Mouse (Mus musculus): ENCODE measurements around the gene Ube2f.

Gene Ube2f

GRCm38 (mm10) chr1:91237676-91238075 lies 12.4 kb upstream of the Ube2f start:
- no peak for DNase-seq (ENCODE audit: low spot score)

GRCm38 (mm10) chr1:91239112-91239511 lies 11.0 kb upstream of the Ube2f start:
- DNase-seq (ENCODE audit: low spot score), result peak; percentile 54

- no peak for DNase-seq (ENCODE audit: low spot score)
Measured at GRCm38 (mm10) chr1:91239800-91240199, 10.3 kb upstream of the Ube2f start.

- DNase-seq (ENCODE audit: low spot score), result no peak
Measured at GRCm38 (mm10) chr1:91240685-91241084, 9.4 kb upstream of the Ube2f start.

GRCm38 (mm10) chr1:91241249-91241648 lies 8.9 kb upstream of the Ube2f start:
- no peak for DNase-seq (ENCODE audit: low spot score)

- DNase-seq (ENCODE audit: low spot score), result no peak
Measured at GRCm38 (mm10) chr1:91248242-91248641, 1.9 kb upstream of the Ube2f start.

- no peak for DNase-seq (ENCODE audit: low spot score)
Measured at GRCm38 (mm10) chr1:91248970-91249369, 1.1 kb upstream of the Ube2f start.

GRCm38 (mm10) chr1:91250415-91251147 lies 477 bp downstream of the Ube2f start:
- no peak for DNase-seq (ENCODE audit: low spot score)

GRCm38 (mm10) chr1:91251148-91251650 lies 1.1 kb downstream of the Ube2f start:
- DNase-seq (ENCODE audit: low spot score), result no peak

GRCm38 (mm10) chr1:91251927-91252326 lies 1.8 kb downstream of the Ube2f start:
- no peak for DNase-seq (ENCODE audit: low spot score)

GRCm38 (mm10) chr1:91257918-91258317 lies 7.8 kb downstream of the Ube2f start:
- no peak for DNase-seq (ENCODE audit: low spot score)

- DNase-seq (ENCODE audit: low spot score), result no peak
Measured at GRCm38 (mm10) chr1:91259794-91260193, 9.7 kb downstream of the Ube2f start.

- DNase-seq (ENCODE audit: low spot score), result no peak
Measured at GRCm38 (mm10) chr1:91262508-91262907, 12.4 kb downstream of the Ube2f start.

GRCm38 (mm10) chr1:91272260-91272659 lies 22.2 kb downstream of the Ube2f start:
- DNase-seq (ENCODE audit: low spot score), result no peak

GRCm38 (mm10) chr1:91276581-91276980 lies 26.5 kb downstream of the Ube2f start:
- no peak for DNase-seq (ENCODE audit: low spot score)

GRCm38 (mm10) chr1:91277480-91277879 lies 27.4 kb downstream of the Ube2f start:
- DNase-seq (ENCODE audit: low spot score), result no peak

- no peak for DNase-seq (ENCODE audit: low spot score)
Measured at GRCm38 (mm10) chr1:91278410-91279119, 28.5 kb downstream of the Ube2f start.

- no peak for DNase-seq (ENCODE audit: low spot score)
Measured at GRCm38 (mm10) chr1:91279126-91279525, 29.0 kb downstream of the Ube2f start.

GRCm38 (mm10) chr1:91282582-91282981 lies 32.5 kb downstream of the Ube2f start:
- no peak for DNase-seq (ENCODE audit: low spot score)

GRCm38 (mm10) chr1:91289375-91289774 lies 39.3 kb downstream of the Ube2f start:
- no peak for DNase-seq (ENCODE audit: low spot score)

- DNase-seq (ENCODE audit: low spot score), result no peak
Measured at GRCm38 (mm10) chr1:91292101-91292825, 42.2 kb downstream of the Ube2f start.

GRCm38 (mm10) chr1:91295544-91295943 lies 45.4 kb downstream of the Ube2f start:
- DNase-seq (ENCODE audit: low spot score), result no peak
